Mouse (Mus musculus) G1E (cell line): ENCODE results near the gene B3galnt1.

Experiments
- CTCF ChIP-seq: IDR thresholded peaks from 2 replicates; pipeline ENCODE4 v1.5.1; 2012; ENCODE audit warnings: low read depth, low read length, inconsistent platforms, mixed read lengths
- GATA1 ChIP-seq: IDR thresholded peaks from 2 replicates; pipeline ENCODE4 v1.6.1; 2012; ENCODE audit warnings: borderline replicate concordance, low read length, inconsistent platforms, mixed read lengths
- GATA2 ChIP-seq: IDR thresholded peaks from 2 replicates; pipeline ENCODE4 v1.6.1; 2012; ENCODE audit warnings: low read depth, low read length, inconsistent platforms, borderline replicate concordance
- TAL1 ChIP-seq: conservative IDR thresholded peaks from 2 replicates; pipeline ENCODE4 v1.6.1; 2012; ENCODE audit warnings: low read depth, low read length, inconsistent platforms, mixed read lengths

DNA sequence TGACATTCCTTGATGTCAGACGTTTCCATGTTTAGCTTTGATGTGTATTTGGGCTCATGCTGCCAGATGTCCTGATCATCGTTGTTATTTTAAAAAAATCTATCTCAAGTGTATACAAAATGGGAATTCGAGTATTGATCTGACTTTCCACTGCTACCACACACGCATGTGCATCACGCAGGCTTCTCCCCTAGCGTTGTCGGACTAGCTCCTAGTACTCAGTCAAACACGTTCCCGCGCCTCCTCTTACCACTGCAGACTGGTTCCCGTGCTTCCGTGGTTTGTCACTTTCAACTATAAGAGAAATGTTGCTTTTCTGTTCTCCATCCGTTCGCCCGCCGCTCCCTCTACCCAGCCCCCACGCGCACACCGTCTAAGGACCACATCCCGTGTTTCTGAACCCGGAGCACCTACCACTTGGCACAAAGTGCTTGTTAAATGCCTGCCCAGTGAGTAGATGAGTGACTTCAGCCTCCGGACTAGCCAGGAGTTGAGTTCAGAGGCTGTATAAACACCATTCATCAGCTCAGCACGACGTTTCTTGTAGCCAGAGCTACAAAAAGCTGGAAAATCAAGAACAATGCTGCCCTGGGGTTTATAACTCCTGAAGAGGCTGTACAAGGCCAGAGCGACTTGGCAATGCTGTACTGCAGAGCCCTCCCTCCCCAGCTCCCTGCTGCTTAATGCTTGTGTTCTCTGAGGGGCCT lies 62.7 kb downstream of the B3galnt1 start:
- TF ChIP-seq CTCF = no peak
- no peak for TF ChIP-seq TAL1
- no peak for TF ChIP-seq GATA1
- TF ChIP-seq GATA2 = no peak
